Mouse (Mus musculus) limb, embryonic 13.5 days (tissue): ENCODE results near the gene Top2a. TPM values are rescaled to one million over a fixed set of nuclear protein-coding genes. Genes with fewer than 3 reads are reported as not detected.
"Not testable (repeated sequence)": the region's sequence is repeated elsewhere in the genome, so short reads cannot be mapped to it uniquely, and the experiment has no call there.

Source experiments
- ATAC-seq: fragments of 200-750 bp; cut with Nextera tagmentation; 2 replicates; pipeline ENCODE4 v1.8.0; 2017; ENCODE audit warnings: low read depth, moderate number of reproducible peaks, moderate TSS enrichment; ENCODE audit not compliant: low FRiP score
- H3K27ac ChIP-seq: fragments of 300-500 bp; sonication (generic); 2 replicates; pipeline ENCODE4 v1.5.1; 2015; ENCODE audit warnings: inconsistent platforms, mild to moderate bottlenecking, moderate library complexity
- H3K27me3 ChIP-seq: fragments of 300-500 bp; sonication (generic); 2 replicates; pipeline ENCODE4 v1.6.1; 2015; ENCODE audit warnings: mild to moderate bottlenecking, inconsistent platforms
- H3K36me3 ChIP-seq: fragments of 300-500 bp; sonication (generic); 2 replicates; pipeline ENCODE4 v1.6.1; 2015; ENCODE audit warnings: inconsistent platforms, mild to moderate bottlenecking, moderate library complexity
- H3K4me1 ChIP-seq: fragments of 300-500 bp; sonication (generic); 2 replicates; pipeline ENCODE4 v1.6.1; 2015; ENCODE audit warnings: inconsistent platforms
- H3K4me2 ChIP-seq: fragments of 300-500 bp; sonication (generic); replicated peaks from 2 replicates; pipeline ENCODE4 v1.6.1; 2015; ENCODE audit warnings: inconsistent platforms, mild to moderate bottlenecking, moderate library complexity
- H3K4me3 ChIP-seq: fragments of 300-500 bp; sonication (generic); 2 replicates; pipeline ENCODE4 v1.5.1; 2015; ENCODE audit warnings: moderate library complexity, mild to moderate bottlenecking, inconsistent platforms
- H3K9ac ChIP-seq: fragments of 300-500 bp; sonication (generic); 2 replicates; pipeline ENCODE4 v1.6.1; 2015; ENCODE audit warnings: mild to moderate bottlenecking, inconsistent platforms
- H3K9me3 ChIP-seq: fragments of 300-500 bp; sonication (generic); 2 replicates; pipeline ENCODE4 v1.6.1; 2016; ENCODE audit warnings: inconsistent platforms
- WGBS: fragments of 180-500 bp; shearing (Covaris S2); methylation state at CpG from one replicate; pipeline ENCODE4 v1.1.7; 2015; 5-methylcytosine and 5-hydroxymethylcytosine counted together
- polyA plus RNA-seq: library from polyadenylated mRNA; unstranded; fragments of >200 nt; fragmentation: Nextera tagmentation; extraction: Ambion mirVana; gene quantifications from 2 replicates; pipeline ENCODE4 v1.2.1, GENCODE M21; 2015

Gene Top2a
- polyA plus RNA-seq, 1 experiment from 2014 or later: 275 TPM

DNA sequence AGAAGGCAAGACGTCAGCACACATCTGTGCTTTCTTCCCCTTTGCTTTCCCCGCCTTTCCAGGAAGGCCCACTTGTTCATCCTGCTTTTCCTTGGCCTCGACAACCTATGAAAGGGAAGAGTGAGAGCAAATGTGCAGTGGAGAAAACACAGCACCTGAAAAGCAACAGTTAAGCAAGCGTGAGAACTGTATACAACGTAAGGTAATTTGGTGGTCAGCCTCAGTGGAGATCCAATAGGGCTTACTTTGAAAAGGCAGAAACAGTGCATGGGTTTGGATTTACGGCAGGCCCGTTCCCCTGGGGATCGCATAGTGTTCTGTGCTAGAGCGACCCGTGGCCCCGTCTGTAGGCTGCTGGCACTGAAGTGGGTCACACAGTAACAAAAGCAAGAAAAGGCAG lies 24.7 kb downstream of the Top2a start:
- no peak for ATAC-seq
- 84% methylated on average over 11 of the region's 11 CpGs for WGBS
- H3K9me3 ChIP-seq: no peaks in the 10 kb centered on the region
- no peak overlapping the region for H3K27ac ChIP-seq
- no peaks in the 10 kb centered on the region for H3K4me1 ChIP-seq
- H3K4me2 ChIP-seq: no peak overlapping the region
- H3K4me3 ChIP-seq: no peak overlapping the region
- no peak overlapping the region for H3K9ac ChIP-seq
- peaks cover 97% of the 10 kb centered on the region for H3K36me3 ChIP-seq
- H3K27me3 ChIP-seq: no peaks in the 10 kb centered on the region

DNA sequence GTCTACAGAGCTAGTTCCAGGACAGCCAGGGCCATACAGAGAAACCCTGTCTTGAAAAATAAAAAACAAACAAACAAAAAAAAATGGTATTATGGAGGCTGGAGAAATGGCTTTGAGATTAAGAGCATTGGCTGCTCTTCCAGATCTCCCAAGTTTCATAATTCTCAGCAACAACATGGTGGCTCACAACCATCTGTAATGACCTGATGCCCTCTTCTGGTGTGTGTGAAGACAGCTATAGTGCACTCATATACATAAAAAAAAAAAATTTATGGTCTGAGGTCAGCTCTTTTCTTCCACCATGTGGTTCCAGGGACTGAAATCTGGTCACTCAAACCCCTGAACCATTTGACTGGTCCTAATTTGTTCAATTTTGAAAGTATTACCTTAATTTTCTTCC lies 25.2 kb downstream of the Top2a start:
- Histone ChIP-seq H3K4me2 (no peak overlapping the region), H3K9ac (no peak overlapping the region), H3K4me3 (no peak overlapping the region), H3K4me1 (no peaks in the 10 kb centered on the region), H3K36me3 (peaks cover 98% of the 10 kb centered on the region), H3K27me3 (no peaks in the 10 kb centered on the region), H3K9me3 (no peaks in the 10 kb centered on the region), H3K27ac (no peak overlapping the region)
- no peak for ATAC-seq

DNA sequence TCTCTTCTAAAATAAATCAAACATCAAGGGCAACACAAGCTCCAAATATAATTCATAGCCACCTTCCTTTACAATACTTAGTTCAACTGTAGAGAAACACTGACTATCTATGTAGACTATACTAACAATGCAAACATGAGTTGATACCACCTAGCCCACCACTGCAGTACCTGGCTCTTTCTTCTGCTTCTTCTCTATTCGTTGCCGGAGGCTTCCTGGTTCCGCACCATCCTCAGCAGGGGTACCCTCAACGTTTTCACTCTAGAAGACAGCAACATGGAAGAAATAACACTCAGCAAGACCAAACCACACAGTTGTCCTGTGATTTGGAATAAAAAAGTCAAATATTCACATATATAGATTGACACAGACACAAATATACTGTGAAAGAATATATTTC lies 26.3 kb downstream of the Top2a start:
- Histone ChIP-seq H3K9me3 (no peaks in the 10 kb centered on the region), H3K36me3 (peaks cover 99% of the 10 kb centered on the region), H3K4me3 (no peak overlapping the region), H3K4me2 (no peak overlapping the region), H3K4me1 (no peaks in the 10 kb centered on the region), H3K27me3 (no peaks in the 10 kb centered on the region), H3K27ac (no peak overlapping the region), H3K9ac (no peak overlapping the region)
- ATAC-seq: no peak
- 91% methylated on average over 4 of the region's 4 CpGs for WGBS

DNA sequence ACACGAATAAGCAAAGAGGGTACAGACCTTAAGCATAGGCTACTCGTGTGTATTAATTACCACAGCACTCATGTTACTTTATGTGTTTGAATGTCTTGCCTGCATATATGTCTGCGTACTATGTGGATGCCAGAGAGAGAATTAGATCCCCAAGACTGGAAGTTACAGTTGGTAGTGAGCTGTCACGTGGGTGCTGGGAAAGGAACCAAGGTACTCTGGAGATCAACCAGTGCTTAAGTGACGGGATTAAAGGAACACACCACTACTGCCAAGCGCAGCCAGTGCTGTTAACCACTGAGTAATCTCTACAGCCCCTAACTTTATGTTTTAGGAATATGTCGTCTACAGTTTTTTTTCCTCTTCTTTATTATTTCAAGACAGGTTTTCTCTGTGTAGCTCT lies 28.0 kb downstream of the Top2a start:
- Histone ChIP-seq H3K9ac (no peak overlapping the region), H3K4me3 (no peak overlapping the region), H3K27ac (no peak overlapping the region), H3K4me2 (no peak overlapping the region), H3K9me3 (no peaks in the 10 kb centered on the region), H3K27me3 (no peaks in the 10 kb centered on the region), H3K4me1 (no peaks in the 10 kb centered on the region), H3K36me3 (peaks cover 97% of the 10 kb centered on the region)
- no peak for ATAC-seq
- whole genome bisulfite sequencing: 93% methylated on average over 7 of the region's 7 CpGs

DNA sequence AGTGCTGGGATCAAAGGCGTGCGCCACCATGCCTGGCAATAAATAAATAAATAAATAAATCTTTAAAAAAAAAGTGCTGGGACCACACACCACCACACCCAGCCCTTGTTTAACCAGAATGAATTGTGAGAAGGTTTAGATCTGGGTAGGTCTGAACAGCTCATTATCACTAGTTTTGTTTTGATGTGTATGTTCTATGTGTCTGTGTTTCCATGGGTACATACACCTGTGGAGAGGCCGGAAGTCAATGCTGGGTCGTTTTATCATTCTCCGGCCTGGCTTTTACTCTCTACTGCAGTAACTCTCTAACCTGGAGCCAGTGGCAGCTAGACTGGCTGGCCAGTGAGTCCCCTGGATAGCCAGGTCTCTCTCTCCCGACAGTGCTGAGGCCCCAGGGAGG lies 33.1 kb downstream of the Top2a start:
- H3K9ac ChIP-seq: no peak overlapping the region
- ATAC-seq: no peak
- H3K4me3 ChIP-seq: no peak overlapping the region
- H3K36me3 ChIP-seq: peaks cover 52% of the 10 kb centered on the region
- no peaks in the 10 kb centered on the region for H3K27me3 ChIP-seq
- H3K4me2 ChIP-seq: no peak overlapping the region
- no peaks in the 10 kb centered on the region for H3K9me3 ChIP-seq
- no peaks in the 10 kb centered on the region for H3K4me1 ChIP-seq
- H3K27ac ChIP-seq: no peak overlapping the region
- WGBS: 78% methylated on average over 6 of the region's 6 CpGs

DNA sequence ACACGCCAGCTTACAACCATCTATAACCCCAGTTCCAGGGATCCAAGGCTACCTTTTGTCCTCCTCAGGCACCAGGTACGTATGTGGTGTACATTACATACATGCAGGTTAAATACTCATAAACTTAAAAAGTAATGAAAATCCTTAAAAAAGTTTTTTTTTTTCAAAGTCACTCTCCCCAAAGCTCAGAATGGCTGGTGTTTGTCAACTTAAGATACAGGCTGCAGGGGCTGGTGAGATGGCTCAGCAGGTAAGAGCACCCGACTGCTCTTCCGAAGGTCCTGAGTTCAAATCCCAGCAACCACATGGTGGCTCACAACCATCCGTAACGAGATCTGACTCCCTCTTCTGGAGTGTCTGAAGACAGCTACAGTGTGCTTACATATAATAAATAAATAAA lies 35.7 kb downstream of the Top2a start:
- H3K4me1 ChIP-seq, ATAC-seq, H3K4me3 ChIP-seq, H3K9ac ChIP-seq, H3K9me3 ChIP-seq, H3K27ac ChIP-seq, H3K4me2 ChIP-seq, H3K27me3 ChIP-seq: not testable (repeated sequence)
- 94% methylated on average over 6 of the region's 6 CpGs for WGBS
- H3K36me3 ChIP-seq: peaks cover 26% of the 10 kb centered on the region

DNA sequence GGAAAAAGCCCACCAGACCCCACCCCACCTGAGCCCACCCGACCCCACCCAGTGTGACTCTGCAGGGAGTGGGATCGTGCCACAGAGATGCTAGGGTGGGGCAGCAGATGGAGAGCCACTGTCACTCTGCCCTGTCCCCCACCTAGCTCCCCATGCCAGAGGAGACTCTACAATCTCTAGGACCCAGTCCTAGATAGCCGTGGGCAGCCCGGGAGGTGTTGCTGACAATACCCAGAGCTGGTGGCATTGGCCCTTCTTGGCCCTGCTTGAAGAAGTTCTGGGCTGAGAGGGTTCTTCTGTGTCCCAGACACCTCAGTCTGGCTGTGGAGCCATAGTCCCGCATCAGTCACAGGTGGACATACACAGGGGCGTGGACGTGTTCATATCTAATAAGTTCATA lies 38.4 kb downstream of the Top2a start:
- ATAC-seq: no peak
- H3K27ac ChIP-seq: no peak overlapping the region
- no peak overlapping the region for H3K4me2 ChIP-seq
- peaks cover 13% of the 10 kb centered on the region for H3K27me3 ChIP-seq
- H3K4me3 ChIP-seq: no peak overlapping the region
- no peak overlapping the region for H3K9ac ChIP-seq
- H3K9me3 ChIP-seq: no peaks in the 10 kb centered on the region
- H3K4me1 ChIP-seq: peaks cover 19% of the 10 kb centered on the region
- 87% methylated on average over 7 of the region's 7 CpGs for WGBS
- peaks cover 3% of the 10 kb centered on the region; the same call in 1 of the 2 replicates for H3K36me3 ChIP-seq

DNA sequence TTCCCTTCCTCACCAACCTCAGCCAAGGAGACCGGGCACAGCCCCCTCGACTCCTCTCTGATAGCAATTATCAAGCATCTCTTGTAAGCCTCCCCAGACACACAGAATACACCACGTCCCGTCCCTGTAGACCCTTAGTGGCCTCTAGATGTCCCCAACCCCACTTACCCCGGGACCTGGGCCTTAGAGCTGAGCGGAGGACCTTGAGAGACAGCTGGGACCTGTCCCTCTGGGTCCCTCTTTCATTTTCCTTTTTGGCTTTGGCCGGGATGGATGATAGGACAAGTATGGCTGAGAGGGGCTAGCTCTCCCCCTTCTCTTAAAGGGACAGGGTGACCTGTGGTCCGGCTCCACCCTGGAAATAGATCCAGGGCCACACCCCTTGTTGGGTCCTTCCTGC lies 40.4 kb downstream of the Top2a start:
- peak overlapping the region; percentile 96 for H3K4me2 ChIP-seq
- peaks cover 24% of the 10 kb centered on the region for H3K4me1 ChIP-seq
- no peak overlapping the region for H3K9ac ChIP-seq
- 53% methylated on average over 8 of the region's 8 CpGs for WGBS
- peaks cover 14% of the 10 kb centered on the region for H3K27me3 ChIP-seq
- no peaks in the 10 kb centered on the region for H3K9me3 ChIP-seq
- peaks cover under 1% of the 10 kb centered on the region; the same call in 1 of the 2 replicates for H3K36me3 ChIP-seq
- no peak overlapping the region for H3K27ac ChIP-seq
- no peak for ATAC-seq
- no peak overlapping the region for H3K4me3 ChIP-seq

DNA sequence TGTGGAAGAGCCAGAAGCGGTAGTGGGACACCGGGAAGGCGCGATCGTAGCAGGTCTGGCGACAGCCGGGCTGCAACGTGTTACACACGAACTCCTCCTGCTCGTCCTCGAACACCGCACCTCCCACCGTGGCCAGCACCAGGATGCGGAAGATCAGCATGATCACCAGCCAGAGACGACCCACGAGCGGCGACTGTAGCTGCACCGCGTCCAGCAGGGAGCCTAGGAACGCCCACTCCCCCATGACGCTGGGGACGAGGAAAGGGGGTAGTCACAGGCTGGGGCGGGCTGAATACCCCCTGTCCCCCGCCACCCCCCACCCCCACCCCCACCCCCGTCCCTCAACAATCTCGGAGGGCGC lies 41.2 kb downstream of the Top2a start, which contains the start of gene Gjd3:
TSS of gene Gjd3 (minus strand) at position 244 of the 361 bp plus-strand sequence.
- Histone ChIP-seq H3K9me3 (no peaks in the 10 kb centered on the region), H3K9ac (peak within 1 kb of the TSS; percentile 71), H3K27me3 (peaks cover 14% of the 10 kb centered on the region), H3K4me3 (peak within 1 kb of the TSS; percentile 63), H3K36me3 (no peaks in the 10 kb centered on the region), H3K4me2 (peak within 1 kb of the TSS; percentile 96), H3K4me1 (peaks cover 25% of the 10 kb centered on the region), H3K27ac (peak within 1 kb of the TSS; percentile 28; the same call in 1 of the 2 replicates)
- WGBS: 2% methylated on average over 28 of the region's 28 CpGs
- no peak for ATAC-seq

DNA sequence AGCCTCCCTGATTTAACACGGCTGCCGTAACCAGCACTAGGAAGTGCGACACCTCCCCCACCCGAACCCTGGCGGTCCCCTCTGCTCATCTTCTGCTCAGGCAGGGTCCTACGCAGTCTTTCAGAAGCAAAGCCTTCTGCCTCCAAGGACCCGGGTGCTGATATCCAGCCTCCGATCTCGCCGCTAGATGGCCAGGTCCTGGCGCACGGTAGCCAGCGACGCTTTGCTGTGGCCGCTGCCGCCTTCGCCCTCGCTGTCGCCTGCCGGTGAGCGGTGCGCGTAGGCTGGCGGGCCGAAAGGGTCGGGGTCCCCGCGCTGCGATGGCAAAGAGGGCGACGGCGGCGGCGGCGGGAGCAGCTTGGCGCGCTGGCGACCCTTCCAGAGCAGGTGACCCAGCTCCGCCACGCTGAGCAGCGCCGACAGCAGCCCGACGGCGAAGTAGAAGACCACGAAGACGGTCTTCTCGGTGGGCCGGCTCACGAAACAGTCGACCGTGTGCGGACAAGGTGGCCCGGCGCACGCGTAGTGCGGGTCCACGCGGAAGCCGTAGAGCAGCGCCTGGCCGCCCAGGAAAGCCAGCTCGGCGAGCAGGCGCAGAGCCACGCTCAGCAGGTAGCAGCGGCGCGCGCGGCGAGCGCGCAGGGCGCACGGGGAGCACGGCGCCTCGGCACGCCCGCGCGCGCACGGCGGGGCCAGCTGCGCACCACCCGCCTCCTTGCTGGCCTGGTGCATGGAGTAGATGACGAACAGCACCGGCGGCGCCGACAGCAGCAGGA lies 41.8 kb downstream of the Top2a start:
- Histone ChIP-seq H3K9ac (peak overlapping the region; percentile 71), H3K4me2 (peak overlapping the region; percentile 96), H3K36me3 (no peaks in the 10 kb centered on the region), H3K4me1 (peaks cover 25% of the 10 kb centered on the region), H3K27me3 (peaks cover 14% of the 10 kb centered on the region), H3K9me3 (no peaks in the 10 kb centered on the region), H3K4me3 (peak overlapping the region; percentile 63), H3K27ac (peak overlapping the region; percentile 28; the same call in 1 of the 2 replicates)
- ATAC-seq: peak; percentile 66
- WGBS: under 1% methylated on average over 94 of the region's 94 CpGs

DNA sequence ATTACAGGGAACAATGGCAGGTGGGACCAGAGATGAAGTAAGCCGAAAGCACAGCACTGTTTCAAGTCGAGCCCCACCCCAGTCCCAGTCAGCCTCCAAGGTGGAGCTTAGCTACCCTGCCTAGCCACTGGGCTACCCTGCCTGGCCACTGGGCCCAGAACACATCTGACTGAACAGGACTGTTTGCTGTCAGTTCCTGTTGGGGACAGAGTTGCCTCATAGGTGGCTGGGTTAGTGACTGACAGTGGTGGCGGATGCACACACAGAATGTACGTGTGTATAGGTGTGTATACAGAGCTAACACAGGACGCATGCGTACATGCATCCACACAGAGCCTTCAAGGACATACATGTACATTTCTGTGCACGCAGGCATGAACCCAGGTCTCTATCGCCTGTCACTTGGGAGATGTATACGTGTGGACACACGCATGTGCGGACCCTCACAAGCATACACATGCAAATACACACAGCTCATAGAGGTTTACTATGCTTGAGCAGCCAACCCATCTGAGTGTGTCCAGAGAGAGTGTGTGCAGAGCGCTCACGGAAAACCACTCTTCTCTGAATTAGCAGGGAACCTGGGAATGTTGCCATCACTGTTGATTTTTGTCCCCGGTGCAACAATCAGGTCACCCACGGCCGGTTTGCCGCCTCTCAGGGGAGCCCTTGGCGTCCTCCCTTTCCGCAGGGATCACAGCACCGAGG lies 42.5 kb downstream of the Top2a start:
- H3K4me3 ChIP-seq: peak overlapping the region; percentile 63
- H3K4me1 ChIP-seq: peaks cover 25% of the 10 kb centered on the region
- peak overlapping the region; percentile 96 for H3K4me2 ChIP-seq
- peaks cover 14% of the 10 kb centered on the region for H3K27me3 ChIP-seq
- peak overlapping the region; percentile 71 for H3K9ac ChIP-seq
- WGBS: 38% methylated on average over 20 of the region's 20 CpGs
- no peaks in the 10 kb centered on the region for H3K9me3 ChIP-seq
- H3K27ac ChIP-seq: no peak overlapping the region
- no peaks in the 10 kb centered on the region for H3K36me3 ChIP-seq
- ATAC-seq: 0 out of 2 replicates have a peak, but pooled peaks have one; percentile 29

DNA sequence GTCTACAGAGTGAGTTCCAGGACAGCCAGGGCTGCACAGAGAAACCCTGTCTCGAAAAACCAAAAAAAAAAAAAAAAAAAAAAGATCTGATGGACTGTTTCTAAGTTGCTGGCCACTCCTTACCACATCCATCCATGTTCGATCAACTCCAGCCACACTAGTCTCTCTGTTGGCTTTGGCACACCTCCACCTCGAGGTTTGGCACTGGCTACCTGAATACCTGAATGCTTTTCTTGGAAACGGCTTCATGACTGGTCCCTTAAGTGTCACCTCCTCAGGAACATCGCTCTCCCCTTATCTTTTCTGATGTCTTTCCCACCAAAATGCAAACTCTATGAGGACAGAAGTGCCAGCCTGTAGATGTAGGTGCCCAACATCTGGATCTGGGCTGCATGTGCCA lies 44.6 kb downstream of the Top2a start:
- peaks cover 10% of the 10 kb centered on the region for H3K36me3 ChIP-seq
- peaks cover 14% of the 10 kb centered on the region for H3K27me3 ChIP-seq
- no peak overlapping the region for H3K27ac ChIP-seq
- H3K9ac ChIP-seq: no peak overlapping the region
- no peak overlapping the region for H3K4me3 ChIP-seq
- 78% methylated on average over 5 of the region's 5 CpGs for WGBS
- peaks cover 25% of the 10 kb centered on the region for H3K4me1 ChIP-seq
- H3K4me2 ChIP-seq: no peak overlapping the region
- no peaks in the 10 kb centered on the region for H3K9me3 ChIP-seq
- ATAC-seq: no peak
